Mouse (Mus musculus): ENCODE data around the gene Gm11027. TPM values are rescaled to one million over a fixed set of nuclear protein-coding genes. Genes with fewer than 3 reads are reported as not detected.

Gene Gm11027
- polyA plus RNA-seq, 1 experiment from 2014 or later, result not detected

DNA sequence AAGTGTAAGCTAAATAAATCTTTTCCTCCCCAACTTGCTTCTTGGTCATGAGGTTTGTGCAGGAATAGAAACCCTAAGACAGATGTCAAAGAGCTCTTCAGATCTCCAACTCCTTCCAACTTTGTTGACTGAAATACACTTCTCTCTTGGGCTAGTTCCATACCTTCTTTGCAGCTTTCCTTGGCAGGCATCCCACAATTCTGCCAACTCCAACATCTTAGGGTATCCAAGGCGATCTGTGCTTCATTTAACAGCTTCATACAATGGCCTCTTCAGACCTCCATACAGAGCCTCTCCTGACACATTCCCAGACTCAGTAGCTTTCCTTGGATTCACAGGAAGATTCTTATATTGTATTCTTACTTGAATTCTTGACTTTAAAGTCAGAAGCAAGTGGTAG is 1.5 kb upstream of the Gm11027 start:
- Histone ChIP-seq H3K9me3 (ENCODE audit: control insufficient read depth) (no peaks in the 10 kb centered on the region), H3K27me3 (replicated peaks; ENCODE audit: control insufficient read depth, insufficient read depth, low read length) (no peaks in the 10 kb centered on the region), H3K36me3 (ENCODE audit: control insufficient read depth, insufficient read depth) (no peaks in the 10 kb centered on the region), H3K4me2 (replicated peaks; ENCODE audit: low read depth) (no peak overlapping the region), H3K4me1 (replicated peaks; ENCODE audit: control insufficient read depth, insufficient read depth, low read length) (no peaks in the 10 kb centered on the region; the same call in 1 of the 2 replicates), H3K9ac (ENCODE audit: low read depth, low read length) (no peak overlapping the region), H3K27ac (ENCODE audit: low read depth, low read length) (no peak overlapping the region), H3K4me3 (ENCODE audit: low read depth, low read length) (no peak overlapping the region)
- WGBS, result 71% methylated on average over 1 of the region's 1 CpGs
- ATAC-seq, result no peak
- TF ChIP-seq CTCF (IDR thresholded peaks at IDR 0.05; ENCODE audit: low read depth), result no peak

DNA sequence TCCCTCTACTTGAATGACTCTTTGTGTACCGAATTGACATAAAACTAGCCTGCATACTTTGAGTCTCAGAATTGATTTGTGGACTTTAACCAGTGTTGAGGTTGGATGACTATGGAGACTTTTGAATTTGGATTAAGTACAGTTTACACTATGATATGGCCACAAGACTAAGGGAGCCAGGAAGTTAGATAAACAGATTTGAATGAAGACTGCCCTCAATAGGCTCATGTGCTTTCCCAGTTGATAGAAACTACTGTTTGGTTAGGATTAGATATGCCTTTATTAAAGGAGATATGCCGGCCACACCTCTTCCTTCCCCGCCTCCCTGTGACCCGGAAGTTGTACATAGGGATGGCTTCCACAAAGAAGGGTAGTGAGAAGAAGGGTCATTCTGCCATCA is 445 bp downstream of the Gm11027 start:
- H3K36me3 ChIP-seq (ENCODE audit: control insufficient read depth, insufficient read depth), result no peaks in the 10 kb centered on the region
- H3K4me2 ChIP-seq (replicated peaks; ENCODE audit: low read depth), result no peak overlapping the region
- no peaks in the 10 kb centered on the region for H3K9me3 ChIP-seq (ENCODE audit: control insufficient read depth)
- WGBS, result 77% methylated on average over 4 of the region's 4 CpGs
- TF ChIP-seq CTCF (IDR thresholded peaks at IDR 0.05; ENCODE audit: low read depth), result no peak
- H3K4me1 ChIP-seq (replicated peaks; ENCODE audit: control insufficient read depth, insufficient read depth, low read length), result no peaks in the 10 kb centered on the region; the same call in 1 of the 2 replicates
- H3K4me3 ChIP-seq (ENCODE audit: low read depth, low read length), result no peak overlapping the region
- H3K27ac ChIP-seq (ENCODE audit: low read depth, low read length), result no peak overlapping the region
- no peak overlapping the region for H3K9ac ChIP-seq (ENCODE audit: low read depth, low read length)
- no peak for ATAC-seq
- no peaks in the 10 kb centered on the region for H3K27me3 ChIP-seq (replicated peaks; ENCODE audit: control insufficient read depth, insufficient read depth, low read length)

- 68% methylated on average over 2 of the region's 2 CpGs for WGBS
- ATAC-seq, result no peak
- TF ChIP-seq CTCF (IDR thresholded peaks at IDR 0.05; ENCODE audit: low read depth), result no peak
- Histone ChIP-seq H3K4me1 (replicated peaks; ENCODE audit: control insufficient read depth, insufficient read depth, low read length) (no peaks in the 10 kb centered on the region), H3K27ac (ENCODE audit: low read depth, low read length) (no peak overlapping the region), H3K4me3 (ENCODE audit: low read depth, low read length) (no peak overlapping the region), H3K9ac (ENCODE audit: low read depth, low read length) (no peak overlapping the region), H3K36me3 (ENCODE audit: control insufficient read depth, insufficient read depth) (no peaks in the 10 kb centered on the region), H3K27me3 (replicated peaks; ENCODE audit: control insufficient read depth, insufficient read depth, low read length) (no peaks in the 10 kb centered on the region), H3K4me2 (replicated peaks; ENCODE audit: low read depth) (no peak overlapping the region), H3K9me3 (ENCODE audit: control insufficient read depth) (no peaks in the 10 kb centered on the region)
Measured at GRCm38 (mm10) chr12:116276961-116277360, 1.8 kb downstream of the Gm11027 start.

DNA sequence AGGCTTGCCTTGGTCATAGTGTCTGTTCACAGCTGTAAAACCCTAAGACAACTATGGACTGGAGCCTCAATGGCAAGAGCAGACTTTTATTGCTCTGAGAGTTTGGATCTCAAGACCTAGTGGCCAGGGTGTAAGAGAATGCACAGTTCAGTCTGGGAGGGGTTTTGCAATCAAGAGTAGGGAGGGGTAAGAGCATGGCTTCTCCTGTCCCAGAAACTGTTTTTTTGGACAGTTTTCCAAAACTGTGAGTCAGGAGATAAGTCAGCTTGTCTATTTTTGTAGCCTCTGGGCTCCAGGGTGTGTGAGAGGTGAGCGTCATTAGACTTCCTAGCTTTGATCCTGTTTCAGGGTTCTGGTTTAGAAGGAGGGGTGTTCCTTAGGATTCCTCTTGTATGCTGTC is 3.4 kb downstream of the Gm11027 start:
- no peak overlapping the region for H3K9ac ChIP-seq (ENCODE audit: low read depth, low read length)
- no peak for TF ChIP-seq CTCF (IDR thresholded peaks at IDR 0.05; ENCODE audit: low read depth)
- no peak overlapping the region for H3K4me3 ChIP-seq (ENCODE audit: low read depth, low read length)
- H3K27ac ChIP-seq (ENCODE audit: low read depth, low read length), result no peak overlapping the region
- no peaks in the 10 kb centered on the region for H3K36me3 ChIP-seq (ENCODE audit: control insufficient read depth, insufficient read depth)
- no peaks in the 10 kb centered on the region for H3K4me1 ChIP-seq (replicated peaks; ENCODE audit: control insufficient read depth, insufficient read depth, low read length)
- no peak overlapping the region for H3K4me2 ChIP-seq (replicated peaks; ENCODE audit: low read depth)
- no peak for ATAC-seq
- WGBS, result 100% methylated on average over 1 of the region's 1 CpGs
- no peaks in the 10 kb centered on the region for H3K27me3 ChIP-seq (replicated peaks; ENCODE audit: control insufficient read depth, insufficient read depth, low read length)
- no peaks in the 10 kb centered on the region for H3K9me3 ChIP-seq (ENCODE audit: control insufficient read depth)

- Histone ChIP-seq H3K27me3 (replicated peaks; ENCODE audit: control insufficient read depth, insufficient read depth, low read length) (no peaks in the 10 kb centered on the region), H3K27ac (ENCODE audit: low read depth, low read length) (no peak overlapping the region), H3K9me3 (ENCODE audit: control insufficient read depth) (no peaks in the 10 kb centered on the region), H3K4me1 (replicated peaks; ENCODE audit: control insufficient read depth, insufficient read depth, low read length) (no peaks in the 10 kb centered on the region), H3K4me3 (ENCODE audit: low read depth, low read length) (no peak overlapping the region), H3K9ac (ENCODE audit: low read depth, low read length) (no peak overlapping the region), H3K36me3 (ENCODE audit: control insufficient read depth, insufficient read depth) (no peaks in the 10 kb centered on the region), H3K4me2 (replicated peaks; ENCODE audit: low read depth) (no peak overlapping the region)
- ATAC-seq, result no peak
- TF ChIP-seq CTCF (IDR thresholded peaks at IDR 0.05; ENCODE audit: low read depth), result no peak
- WGBS, result 85% methylated on average over 2 of the region's 2 CpGs
Measured at GRCm38 (mm10) chr12:116279181-116279580, 4.0 kb downstream of the Gm11027 start.

GRCm38 (mm10) chr12:116280149-116280652 is 5.0 kb downstream of the Gm11027 start:
- Histone ChIP-seq H3K4me3 (ENCODE audit: low read depth, low read length) (peak overlapping the region; percentile 92), H3K9me3 (ENCODE audit: control insufficient read depth) (no peaks in the 10 kb centered on the region), H3K27me3 (replicated peaks; ENCODE audit: control insufficient read depth, insufficient read depth, low read length) (no peaks in the 10 kb centered on the region), H3K4me2 (replicated peaks; ENCODE audit: low read depth) (peak overlapping the region; percentile 80), H3K9ac (ENCODE audit: low read depth, low read length) (peak overlapping the region; percentile 83), H3K4me1 (replicated peaks; ENCODE audit: control insufficient read depth, insufficient read depth, low read length) (no peaks in the 10 kb centered on the region), H3K36me3 (ENCODE audit: control insufficient read depth, insufficient read depth) (no peaks in the 10 kb centered on the region), H3K27ac (ENCODE audit: low read depth, low read length) (peak overlapping the region; percentile 99)
- WGBS, result 1% methylated on average over 7 of the region's 7 CpGs
- peak; percentile 32 for ATAC-seq
- TF ChIP-seq CTCF (IDR thresholded peaks at IDR 0.05; ENCODE audit: low read depth), result no peak; the same call in 1 of the 2 replicates

Data from intestine, postnatal 0 days (tissue).